Mouse (Mus musculus): ENCODE data around the gene Slit3.

GRCm38 (mm10) chr11:35082297-35082696, 38.7 kb upstream of the Slit3 start:
- no peak for TF ChIP-seq CTCF (IDR thresholded peaks at IDR 0.05; ENCODE audit: low read depth)
- TF ChIP-seq EP300 (IDR thresholded peaks at IDR 0.05; ENCODE audit: low read depth), result no peak

All from liver, embryonic 14.5 days (tissue).